Mouse (Mus musculus): ENCODE results near the gene Clcn6.

The Clcn6 gene

GRCm38 (mm10) chr4:148038600-148039253, at the start of gene Clcn6, which contains the start of gene Mthfr:
TSS of gene Clcn6 (minus strand) at chr4:148038821.
TSS of gene Mthfr (plus strand) at chr4:148039077.
- peak; percentile 99 for DNase-seq

- peak; percentile 98 to 99 for DNase-seq
Observed at GRCm38 (mm10) chr4:148087907-148088527, 49.4 kb upstream of the Clcn6 start, which contains the start of gene Agtrap. TSS of gene Agtrap (minus strand) at chr4:148088031.

GRCm38 (mm10) chr4:148087091-148087906, 48.7 kb upstream of the Clcn6 start:
- peak; percentile 66 to 69 for DNase-seq

- no peak for DNase-seq
Observed at GRCm38 (mm10) chr4:148085907-148086305, 47.3 kb upstream of the Clcn6 start.

GRCm38 (mm10) chr4:148085131-148085906, 46.7 kb upstream of the Clcn6 start:
- peak; percentile 53 to 59 for DNase-seq

GRCm38 (mm10) chr4:148084261-148084714, 45.7 kb upstream of the Clcn6 start:
- DNase-seq = peak; percentile 68 to 78

- peak; percentile 68 to 69 for DNase-seq
Observed at GRCm38 (mm10) chr4:148083176-148083899, 44.7 kb upstream of the Clcn6 start.

- DNase-seq = peak; percentile 63 to 83
Observed at GRCm38 (mm10) chr4:148082257-148083044, 43.8 kb upstream of the Clcn6 start.

GRCm38 (mm10) chr4:148081201-148081600, 42.6 kb upstream of the Clcn6 start:
- no peak for DNase-seq

- DNase-seq = no peak
Observed at GRCm38 (mm10) chr4:148080597-148080973, 42.0 kb upstream of the Clcn6 start.

GRCm38 (mm10) chr4:148079944-148080596, 41.4 kb upstream of the Clcn6 start:
- peak; percentile 74 for DNase-seq

GRCm38 (mm10) chr4:148079212-148079611, 40.6 kb upstream of the Clcn6 start:
- no peak for DNase-seq

- DNase-seq = no peak
Observed at GRCm38 (mm10) chr4:148075881-148076280, 37.3 kb upstream of the Clcn6 start.

- peak; percentile 77 to 84 for DNase-seq
Observed at GRCm38 (mm10) chr4:148075259-148075658, 36.6 kb upstream of the Clcn6 start.

GRCm38 (mm10) chr4:148074521-148075189, 36.0 kb upstream of the Clcn6 start:
- DNase-seq = no peak

- peak; percentile 53 to 67 for DNase-seq
Observed at GRCm38 (mm10) chr4:148071508-148071907, 32.9 kb upstream of the Clcn6 start.

GRCm38 (mm10) chr4:148069602-148070218, 31.1 kb upstream of the Clcn6 start:
- DNase-seq = peak in 1 of 2 experiments; percentile 4

GRCm38 (mm10) chr4:148067346-148067745, 28.7 kb upstream of the Clcn6 start:
- no peak for DNase-seq

GRCm38 (mm10) chr4:148066401-148066744, 27.8 kb upstream of the Clcn6 start:
- peak; percentile 83 to 90 for DNase-seq

All from kidney, postnatal 36 days (tissue).